Mouse (Mus musculus) gastrocnemius, adult 18-20 months (tissue): ENCODE results near the gene Scn2b. TPM values are rescaled to one million over a fixed set of nuclear protein-coding genes. Genes with fewer than 3 reads are reported as not detected.

ENCODE experiments used
- DNase-seq: peaks from one replicate; pipeline ENCODE4 v3.0.0; 2021; ENCODE audit warnings: low spot score
- long read RNA-seq, 2 experiments: library from polyadenylated mRNA; stranded (forward); transcript quantifications; one replicate each; pipeline ENCODE4 v2.0.0; 2021
- total RNA-seq, 2 experiments: library from RNA; stranded (reverse); gene quantifications; 2 replicates each; pipeline ENCODE4 v1.2.3; 2021

The Scn2b gene
- 1 to 10 TPM; 2.2 to 2.5 TPM for total RNA-seq
- long read RNA-seq, experiment 1, partial matches to known transcripts: 0 of 1 reads
- long read RNA-seq, experiment 1, other reads (novel, unspliced or antisense): 1 of 1 reads
- long read RNA-seq, experiment 2: 0 reads

- no peak for DNase-seq
Observed at GRCm38 (mm10) chr9:45117741-45118431, at the start of gene Scn2b. TSS of gene Scn2b (plus strand) at chr9:45117782.

- no peak for DNase-seq
Observed at GRCm38 (mm10) chr9:45071800-45072199, 45.8 kb upstream of the Scn2b start.

GRCm38 (mm10) chr9:45077859-45078258 lies 39.7 kb upstream of the Scn2b start:
- no peak for DNase-seq

- no peak for DNase-seq
Observed at GRCm38 (mm10) chr9:45079011-45079410, 38.6 kb upstream of the Scn2b start, which contains the start of gene Jaml. TSS of gene Jaml (plus strand) at chr9:45079183.

GRCm38 (mm10) chr9:45083132-45083531 lies 34.5 kb upstream of the Scn2b start:
- no peak for DNase-seq

GRCm38 (mm10) chr9:45084556-45084955 lies 33.0 kb upstream of the Scn2b start:
- no peak for DNase-seq

GRCm38 (mm10) chr9:45085741-45086690 lies 31.6 kb upstream of the Scn2b start:
- no peak for DNase-seq

- DNase-seq: no peak
Observed at GRCm38 (mm10) chr9:45088040-45088439, 29.5 kb upstream of the Scn2b start.

GRCm38 (mm10) chr9:45090811-45091210 lies 26.8 kb upstream of the Scn2b start:
- DNase-seq: no peak

GRCm38 (mm10) chr9:45092641-45093040 lies 24.9 kb upstream of the Scn2b start:
- peak; percentile 17 for DNase-seq

GRCm38 (mm10) chr9:45095149-45095937 lies 22.2 kb upstream of the Scn2b start:
- DNase-seq: no peak

- no peak for DNase-seq
Observed at GRCm38 (mm10) chr9:45097877-45098276, 19.7 kb upstream of the Scn2b start.

GRCm38 (mm10) chr9:45098426-45098825 lies 19.2 kb upstream of the Scn2b start:
- no peak for DNase-seq

- no peak for DNase-seq
Observed at GRCm38 (mm10) chr9:45102528-45102927, 15.1 kb upstream of the Scn2b start.

- no peak for DNase-seq
Observed at GRCm38 (mm10) chr9:45103211-45103979, 14.2 kb upstream of the Scn2b start.

- no peak for DNase-seq
Observed at GRCm38 (mm10) chr9:45105596-45106374, 11.8 kb upstream of the Scn2b start.

GRCm38 (mm10) chr9:45115706-45116105 lies 1.9 kb upstream of the Scn2b start:
- DNase-seq: no peak

- no peak for DNase-seq
Observed at GRCm38 (mm10) chr9:45116819-45117218, 763 bp upstream of the Scn2b start.

- no peak for DNase-seq
Observed at GRCm38 (mm10) chr9:45118552-45118951, 970 bp downstream of the Scn2b start.
